Mouse (Mus musculus) cerebellum, adult 2 months (tissue): ENCODE measurements around the gene Serpine2.

Source experiments
- CTCF ChIP-seq: fragments of 200-500 bp; IDR thresholded peaks from 2 replicates; pipeline ENCODE4 v1.5.1; 2011; ENCODE audit warnings: low read depth, mild to moderate bottlenecking, control low read depth, low read length, moderate library complexity, borderline replicate concordance; ENCODE audit not compliant: insufficient read depth
- POLR2A ChIP-seq: fragments of 200-500 bp; IDR thresholded peaks from 2 replicates; pipeline ENCODE4 v1.6.1; 2011; ENCODE audit warnings: low read length, control low read depth, borderline replicate concordance; ENCODE audit not compliant: insufficient read depth

- TF ChIP-seq POLR2A, result no peak
- no peak for TF ChIP-seq CTCF
Measured at GRCm38 (mm10) chr1:79858389-79858994, 2.5 kb downstream of the Serpine2 start.
